Mouse (Mus musculus): ENCODE data around the gene Rassf1.

The Rassf1 gene

GRCm38 (mm10) chr9:107541005-107541404, 10.3 kb upstream of the Rassf1 start:
- no peak for DNase-seq

GRCm38 (mm10) chr9:107541474-107542351, 9.6 kb upstream of the Rassf1 start, which contains the start of the genes Cyb561d2 and Nprl2:
Cyb561d2 (minus strand) TSS chr9:107542193.
Nprl2 (plus strand) TSS chr9:107542226.
- peak; percentile 97 for DNase-seq

- DNase-seq = no peak
Observed at GRCm38 (mm10) chr9:107542352-107542686, 9.0 kb upstream of the Rassf1 start.

- DNase-seq = no peak
Observed at GRCm38 (mm10) chr9:107542721-107543120, 8.6 kb upstream of the Rassf1 start.

GRCm38 (mm10) chr9:107543299-107543698, 8.1 kb upstream of the Rassf1 start:
- DNase-seq = no peak

- no peak for DNase-seq
Observed at GRCm38 (mm10) chr9:107544196-107544700, 7.1 kb upstream of the Rassf1 start.

- no peak for DNase-seq
Observed at GRCm38 (mm10) chr9:107544729-107545128, 6.6 kb upstream of the Rassf1 start.

GRCm38 (mm10) chr9:107545199-107545598, 6.2 kb upstream of the Rassf1 start:
- DNase-seq = no peak

GRCm38 (mm10) chr9:107545602-107546001, 5.8 kb upstream of the Rassf1 start:
- peak; percentile 66 to 72 for DNase-seq

- peak; percentile 86 to 94 for DNase-seq
Observed at GRCm38 (mm10) chr9:107547026-107547425, 4.3 kb upstream of the Rassf1 start, which contains the start of gene Zmynd10. Zmynd10 (plus strand) TSS chr9:107547298.

GRCm38 (mm10) chr9:107547957-107548356, 3.4 kb upstream of the Rassf1 start:
- DNase-seq = peak in 1 of 2 experiments; percentile 13

GRCm38 (mm10) chr9:107548820-107549219, 2.5 kb upstream of the Rassf1 start:
- no peak for DNase-seq

- no peak for DNase-seq
Observed at GRCm38 (mm10) chr9:107549297-107550074, 1.9 kb upstream of the Rassf1 start.

- DNase-seq = no peak
Observed at GRCm38 (mm10) chr9:107550491-107551116, 751 bp upstream of the Rassf1 start.

- DNase-seq = no peak
Observed at GRCm38 (mm10) chr9:107551890-107552355, 568 bp downstream of the Rassf1 start.

GRCm38 (mm10) chr9:107552690-107553393, 1.5 kb downstream of the Rassf1 start:
- no peak for DNase-seq

GRCm38 (mm10) chr9:107553541-107554318, 2.4 kb downstream of the Rassf1 start:
- DNase-seq = peak in 1 of 2 experiments; percentile 71

GRCm38 (mm10) chr9:107554319-107554825, 3.0 kb downstream of the Rassf1 start:
- DNase-seq = peak; percentile 94 to 97

GRCm38 (mm10) chr9:107555031-107555457, 3.7 kb downstream of the Rassf1 start:
- DNase-seq = no peak

- DNase-seq = no peak
Observed at GRCm38 (mm10) chr9:107555701-107556100, 4.3 kb downstream of the Rassf1 start.

- no peak for DNase-seq
Observed at GRCm38 (mm10) chr9:107556346-107556745, 5.0 kb downstream of the Rassf1 start.
